Mouse (Mus musculus): Measurements from ENCODE around the gene Sipa1l2.

DNA sequence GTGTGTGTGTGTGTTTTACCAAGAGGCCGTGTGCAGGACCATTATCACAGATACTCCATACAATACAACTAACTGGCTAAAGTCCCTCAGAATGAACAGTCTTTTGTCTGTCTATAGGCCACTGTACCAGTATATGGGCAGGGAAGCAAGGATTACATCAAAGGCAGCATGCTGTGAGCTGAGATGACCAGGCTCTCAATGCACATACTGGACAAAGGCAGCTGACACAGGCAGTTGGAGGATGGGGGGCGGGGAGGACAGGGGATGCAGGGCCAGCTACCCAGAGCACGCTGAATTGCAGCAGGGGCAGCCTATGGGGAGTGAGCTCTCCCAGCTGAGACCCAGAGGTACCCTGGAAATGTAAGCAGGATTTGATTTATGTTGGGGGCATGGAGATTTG, 20.8 kb upstream of the Sipa1l2 start:
- TF ChIP-seq CTCF (conservative IDR thresholded peaks at IDR 0.05; ENCODE audit: insufficient read depth, insufficient read length, low read depth, low read length), result no peak
- no peak for TF ChIP-seq POLR2A (IDR thresholded peaks at IDR 0.05; ENCODE audit: low read depth, low read length)
